Mouse (Mus musculus): ENCODE results near the gene Slc22a12. TPM values are rescaled to one million over a fixed set of nuclear protein-coding genes. Genes with fewer than 3 reads are reported as not detected.

The Slc22a12 gene
- polyA plus RNA-seq, 1 experiment from 2014 or later, result not detected

DNA sequence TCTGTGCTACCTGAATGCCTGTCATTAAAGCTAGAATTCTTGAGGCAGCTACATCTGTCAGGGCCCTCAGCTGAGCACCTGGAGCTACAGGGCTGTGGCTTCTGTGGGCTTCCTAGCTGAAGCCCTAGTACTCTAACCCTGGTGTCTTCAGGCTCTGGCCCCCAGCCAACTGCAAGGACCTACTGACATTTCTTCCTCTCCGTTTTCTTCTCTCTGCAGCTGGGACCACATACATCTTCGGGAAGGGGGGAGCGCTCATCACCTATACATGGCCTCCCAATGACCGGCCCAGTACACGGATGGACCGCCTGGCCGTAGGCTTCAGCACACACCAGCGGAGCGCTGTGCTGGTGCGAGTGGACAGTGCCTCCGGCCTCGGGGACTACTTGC, 38.2 kb downstream of the Slc22a12 start:
- DNase-seq (ENCODE audit: low spot score), result no peak
- H3K36me3 ChIP-seq (ENCODE audit: control insufficient read depth, insufficient read depth, low read length), result no peaks in the 10 kb centered on the region
- no peak for ATAC-seq (ENCODE audit: insufficient number of reproducible peaks, low FRiP score, low TSS enrichment, low read depth)
- H3K27ac ChIP-seq (replicated peaks; ENCODE audit: low read depth, low read length), result no peak overlapping the region
- no peaks in the 10 kb centered on the region for H3K9me3 ChIP-seq (ENCODE audit: control insufficient read depth, low read length)
- no peak overlapping the region for H3K9ac ChIP-seq (ENCODE audit: low read length)
- peaks cover 51% of the 10 kb centered on the region for H3K27me3 ChIP-seq (ENCODE audit: control insufficient read depth, insufficient read depth, low read length)
- 90% methylated on average over 12 of the region's 12 CpGs for WGBS
- no peak overlapping the region for H3K4me3 ChIP-seq (ENCODE audit: low read depth, low read length)
- no peak overlapping the region for H3K4me2 ChIP-seq (ENCODE audit: low read depth, severe bottlenecking)
- peaks cover 6% of the 10 kb centered on the region; the same call in 1 of the 2 replicates for H3K4me1 ChIP-seq (ENCODE audit: control insufficient read depth, insufficient read depth, low read length)

DNA sequence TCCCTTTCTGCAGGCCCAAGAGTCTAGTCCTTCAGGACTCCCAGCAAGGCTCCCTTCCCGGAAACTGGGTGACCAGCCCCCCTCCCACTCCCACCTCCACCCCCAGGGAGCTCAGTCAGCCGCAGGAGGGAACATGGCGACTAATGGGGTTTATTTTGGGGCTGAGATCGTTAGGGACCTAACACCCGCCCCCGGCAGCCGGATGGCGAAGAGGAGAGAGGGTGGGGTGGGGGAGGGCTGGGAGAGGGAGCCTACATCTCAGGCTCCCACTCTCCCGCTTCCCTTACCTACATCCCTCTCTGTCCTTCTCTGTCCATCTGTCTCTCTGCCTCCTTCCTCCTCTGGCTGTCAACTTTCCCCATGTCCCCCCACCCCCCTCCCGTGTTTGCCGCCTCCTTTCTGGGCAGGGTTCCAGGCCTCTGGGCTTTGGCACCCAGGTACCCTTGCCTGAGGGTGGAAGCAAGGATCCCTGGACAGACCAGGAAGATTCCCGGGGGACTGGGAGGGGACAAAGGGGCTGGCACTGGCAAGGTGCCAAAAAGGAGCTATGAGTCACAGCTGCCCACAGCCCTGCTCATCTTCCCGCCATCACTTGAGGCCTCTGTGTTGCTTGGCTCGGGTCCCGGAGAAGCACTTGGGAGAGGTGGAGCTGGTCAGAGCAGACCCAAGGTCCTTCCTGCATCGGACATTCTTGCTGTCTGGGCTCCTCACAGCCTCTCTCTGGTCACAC, 38.7 kb downstream of the Slc22a12 start:
- peaks cover 6% of the 10 kb centered on the region; the same call in 1 of the 2 replicates for H3K4me1 ChIP-seq (ENCODE audit: control insufficient read depth, insufficient read depth, low read length)
- no peaks in the 10 kb centered on the region for H3K36me3 ChIP-seq (ENCODE audit: control insufficient read depth, insufficient read depth, low read length)
- WGBS, result 35% methylated on average over 14 of the region's 16 CpGs
- no peaks in the 10 kb centered on the region for H3K9me3 ChIP-seq (ENCODE audit: control insufficient read depth, low read length)
- peaks cover 56% of the 10 kb centered on the region for H3K27me3 ChIP-seq (ENCODE audit: control insufficient read depth, insufficient read depth, low read length)
- no peak overlapping the region for H3K4me3 ChIP-seq (ENCODE audit: low read depth, low read length)
- H3K27ac ChIP-seq (replicated peaks; ENCODE audit: low read depth, low read length), result no peak overlapping the region
- no peak overlapping the region for H3K9ac ChIP-seq (ENCODE audit: low read length)
- DNase-seq (ENCODE audit: low spot score), result no peak
- no peak overlapping the region for H3K4me2 ChIP-seq (ENCODE audit: low read depth, severe bottlenecking)
- ATAC-seq (ENCODE audit: insufficient number of reproducible peaks, low FRiP score, low TSS enrichment, low read depth), result no peak

DNA sequence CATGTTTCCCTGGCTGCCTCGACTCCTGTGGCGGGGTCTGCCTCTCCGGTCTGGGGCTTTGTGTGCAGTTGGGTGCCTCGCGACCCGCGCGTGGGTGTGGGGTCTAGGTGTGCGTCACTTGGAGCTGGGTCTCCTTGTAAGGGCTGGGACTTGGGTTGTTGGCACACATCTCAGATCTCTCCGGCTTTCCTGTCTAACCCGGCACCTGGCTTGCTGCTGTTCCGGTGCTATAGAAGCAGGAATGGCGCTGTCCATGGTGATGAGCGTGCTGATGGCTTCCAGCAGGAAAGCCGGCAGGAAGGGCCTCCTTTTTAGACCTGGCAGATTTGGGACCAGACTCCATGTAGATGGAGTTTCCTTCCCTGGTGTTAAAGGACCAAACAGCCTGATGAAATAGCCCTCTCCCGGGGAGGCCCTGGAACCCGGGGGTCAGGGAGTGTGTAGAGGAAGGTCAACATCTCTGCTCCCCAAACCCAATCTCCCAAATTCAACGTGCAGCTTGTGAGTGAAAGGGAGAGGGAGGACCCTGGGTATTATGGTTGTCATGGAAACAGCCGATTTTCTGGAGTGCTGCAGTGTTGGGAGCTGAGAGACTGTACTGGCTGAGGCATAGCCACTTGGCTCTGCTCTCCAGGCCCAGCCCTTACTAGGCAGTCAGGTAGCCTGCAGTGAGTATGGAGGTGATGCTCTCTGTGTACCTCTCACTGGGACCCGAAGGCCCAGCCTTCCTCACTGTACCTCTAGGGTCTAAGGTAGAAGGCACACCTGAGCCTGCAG, 40.1 kb downstream of the Slc22a12 start:
- no peak overlapping the region for H3K27ac ChIP-seq (replicated peaks; ENCODE audit: low read depth, low read length)
- peak overlapping the region; percentile 21 for H3K4me3 ChIP-seq (ENCODE audit: low read depth, low read length)
- H3K36me3 ChIP-seq (ENCODE audit: control insufficient read depth, insufficient read depth, low read length), result no peaks in the 10 kb centered on the region
- H3K27me3 ChIP-seq (ENCODE audit: control insufficient read depth, insufficient read depth, low read length), result peaks cover 70% of the 10 kb centered on the region
- WGBS, result 4% methylated on average over 20 of the region's 20 CpGs
- H3K4me2 ChIP-seq (ENCODE audit: low read depth, severe bottlenecking), result peak overlapping the region; percentile 51
- ATAC-seq (ENCODE audit: insufficient number of reproducible peaks, low FRiP score, low TSS enrichment, low read depth), result no peak
- H3K4me1 ChIP-seq (ENCODE audit: control insufficient read depth, insufficient read depth, low read length), result peaks cover 12% of the 10 kb centered on the region; the same call in 1 of the 2 replicates
- no peak overlapping the region for H3K9ac ChIP-seq (ENCODE audit: low read length)
- DNase-seq (ENCODE audit: low spot score), result peak; percentile 91
- no peaks in the 10 kb centered on the region for H3K9me3 ChIP-seq (ENCODE audit: control insufficient read depth, low read length)

DNA sequence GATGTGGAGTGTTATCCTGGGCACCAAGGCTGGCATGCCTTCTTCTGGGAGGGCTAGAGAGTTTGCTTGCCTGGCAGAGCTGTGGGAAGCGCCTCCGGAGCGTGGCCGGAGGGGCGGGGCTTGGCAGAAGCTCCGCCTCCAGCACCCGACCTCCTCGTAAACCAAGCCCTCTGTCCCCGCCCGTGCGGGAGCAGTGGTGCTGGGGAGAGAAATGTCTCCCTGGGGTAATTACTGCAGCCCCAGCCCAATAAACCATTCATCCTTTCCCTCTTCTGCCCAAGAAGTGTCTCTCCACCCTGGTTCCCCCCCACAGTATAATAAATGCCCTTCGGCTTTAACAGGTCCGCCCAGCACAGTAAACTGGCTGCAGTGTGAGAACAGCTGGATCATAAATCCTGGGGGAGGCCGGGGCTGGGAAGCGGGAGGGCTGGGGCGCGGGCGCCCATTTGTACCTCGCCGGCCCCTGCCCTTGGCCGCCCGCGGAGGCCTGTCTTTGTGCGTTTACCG, 40.7 kb downstream of the Slc22a12 start:
- no peak overlapping the region for H3K9ac ChIP-seq (ENCODE audit: low read length)
- WGBS, result under 1% methylated on average over 25 of the region's 25 CpGs
- H3K27ac ChIP-seq (replicated peaks; ENCODE audit: low read depth, low read length), result no peak overlapping the region
- DNase-seq (ENCODE audit: low spot score) (peak; percentile 55), ATAC-seq (ENCODE audit: insufficient number of reproducible peaks, low FRiP score, low TSS enrichment, low read depth) (no peak)
- H3K36me3 ChIP-seq (ENCODE audit: control insufficient read depth, insufficient read depth, low read length), result no peaks in the 10 kb centered on the region
- H3K4me3 ChIP-seq (ENCODE audit: low read depth, low read length), result peak overlapping the region; percentile 21
- H3K9me3 ChIP-seq (ENCODE audit: control insufficient read depth, low read length), result no peaks in the 10 kb centered on the region
- H3K27me3 ChIP-seq (ENCODE audit: control insufficient read depth, insufficient read depth, low read length), result peaks cover 69% of the 10 kb centered on the region
- H3K4me2 ChIP-seq (ENCODE audit: low read depth, severe bottlenecking), result peak overlapping the region; percentile 51
- peaks cover 12% of the 10 kb centered on the region; the same call in 1 of the 2 replicates for H3K4me1 ChIP-seq (ENCODE audit: control insufficient read depth, insufficient read depth, low read length)

DNA sequence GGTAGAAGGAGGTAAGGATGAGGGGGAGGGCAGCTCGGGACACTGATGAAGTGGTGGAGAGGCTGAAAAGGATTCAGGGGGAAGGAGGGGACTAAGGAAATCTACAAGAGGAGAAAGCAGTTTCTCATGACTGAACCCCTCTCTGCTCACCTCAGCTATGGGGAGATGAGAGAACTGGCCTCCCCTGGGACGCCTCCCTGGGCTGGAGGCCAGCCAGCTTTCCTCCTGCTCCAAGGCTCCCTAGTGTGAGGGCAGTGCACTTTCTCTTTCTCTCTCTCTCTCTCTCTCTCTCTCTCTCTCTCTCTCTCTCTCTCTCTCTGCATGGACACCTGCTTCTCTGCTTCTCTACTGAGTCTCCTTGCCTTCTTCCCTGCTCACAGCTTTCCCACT, 42.2 kb downstream of the Slc22a12 start:
- peaks cover 12% of the 10 kb centered on the region; the same call in 1 of the 2 replicates for H3K4me1 ChIP-seq (ENCODE audit: control insufficient read depth, insufficient read depth, low read length)
- 30% methylated on average over 2 of the region's 2 CpGs for WGBS

DNA sequence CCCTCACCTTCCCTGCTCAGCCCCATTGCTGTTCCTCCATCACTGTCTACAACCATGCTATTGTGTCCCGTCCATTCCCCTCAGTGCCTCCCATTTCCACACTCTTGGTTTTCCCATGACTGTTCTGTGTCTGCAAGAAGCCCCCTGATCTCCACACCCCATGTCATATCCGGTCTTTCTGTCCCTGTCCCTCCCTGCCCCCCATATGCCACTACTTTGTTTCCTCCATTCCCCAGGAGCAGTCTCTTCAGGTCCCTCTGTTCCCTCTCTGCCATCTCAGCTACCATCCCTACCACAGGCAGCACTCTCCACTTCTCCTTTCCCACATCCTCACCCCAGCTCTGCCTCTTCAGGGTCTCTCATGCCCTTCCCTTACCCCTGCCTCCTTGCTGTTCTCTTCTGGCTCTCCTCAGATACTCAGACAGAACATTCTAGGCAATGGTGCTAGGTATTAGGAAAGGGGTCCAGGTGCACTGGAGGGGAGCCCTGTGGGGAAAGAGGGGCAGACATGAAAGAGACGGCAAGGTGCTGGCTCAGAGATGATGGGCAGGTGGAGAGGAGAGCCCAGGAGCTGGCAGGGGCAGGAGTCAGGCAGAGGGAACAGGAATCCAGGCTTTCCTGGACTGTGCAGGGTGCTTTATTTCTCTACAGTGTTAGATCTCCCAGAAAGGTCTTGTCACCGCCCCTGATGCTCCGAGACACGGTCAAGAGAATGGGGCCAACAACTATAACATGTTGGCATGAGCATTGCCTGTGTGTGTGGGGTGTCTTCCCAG, 42.8 kb downstream of the Slc22a12 start:
- Histone ChIP-seq H3K36me3 (ENCODE audit: control insufficient read depth, insufficient read depth, low read length) (no peaks in the 10 kb centered on the region), H3K4me3 (ENCODE audit: low read depth, low read length) (no peak overlapping the region), H3K27ac (replicated peaks; ENCODE audit: low read depth, low read length) (no peak overlapping the region), H3K27me3 (ENCODE audit: control insufficient read depth, insufficient read depth, low read length) (peaks cover 85% of the 10 kb centered on the region), H3K9ac (ENCODE audit: low read length) (no peak overlapping the region), H3K4me2 (ENCODE audit: low read depth, severe bottlenecking) (no peak overlapping the region), H3K9me3 (ENCODE audit: control insufficient read depth, low read length) (no peaks in the 10 kb centered on the region), H3K4me1 (ENCODE audit: control insufficient read depth, insufficient read depth, low read length) (peaks cover 12% of the 10 kb centered on the region; the same call in 1 of the 2 replicates)
- no peak for ATAC-seq (ENCODE audit: insufficient number of reproducible peaks, low FRiP score, low TSS enrichment, low read depth)
- DNase-seq (ENCODE audit: low spot score), result no peak
- 60% methylated on average over 6 of the region's 6 CpGs for WGBS

More for the DNA sequence above, 42.2 kb downstream of the Slc22a12 start:
- Histone ChIP-seq H3K9me3 (ENCODE audit: control insufficient read depth, low read length) (no peaks in the 10 kb centered on the region), H3K27ac (replicated peaks; ENCODE audit: low read depth, low read length) (no peak overlapping the region), H3K36me3 (ENCODE audit: control insufficient read depth, insufficient read depth, low read length) (no peaks in the 10 kb centered on the region), H3K9ac (ENCODE audit: low read length) (no peak overlapping the region), H3K27me3 (ENCODE audit: control insufficient read depth, insufficient read depth, low read length) (peaks cover 79% of the 10 kb centered on the region), H3K4me2 (ENCODE audit: low read depth, severe bottlenecking) (no peak overlapping the region), H3K4me3 (ENCODE audit: low read depth, low read length) (no peak overlapping the region)
- ATAC-seq (ENCODE audit: insufficient number of reproducible peaks, low FRiP score, low TSS enrichment, low read depth) (no peak), DNase-seq (ENCODE audit: low spot score) (no peak)

DNA sequence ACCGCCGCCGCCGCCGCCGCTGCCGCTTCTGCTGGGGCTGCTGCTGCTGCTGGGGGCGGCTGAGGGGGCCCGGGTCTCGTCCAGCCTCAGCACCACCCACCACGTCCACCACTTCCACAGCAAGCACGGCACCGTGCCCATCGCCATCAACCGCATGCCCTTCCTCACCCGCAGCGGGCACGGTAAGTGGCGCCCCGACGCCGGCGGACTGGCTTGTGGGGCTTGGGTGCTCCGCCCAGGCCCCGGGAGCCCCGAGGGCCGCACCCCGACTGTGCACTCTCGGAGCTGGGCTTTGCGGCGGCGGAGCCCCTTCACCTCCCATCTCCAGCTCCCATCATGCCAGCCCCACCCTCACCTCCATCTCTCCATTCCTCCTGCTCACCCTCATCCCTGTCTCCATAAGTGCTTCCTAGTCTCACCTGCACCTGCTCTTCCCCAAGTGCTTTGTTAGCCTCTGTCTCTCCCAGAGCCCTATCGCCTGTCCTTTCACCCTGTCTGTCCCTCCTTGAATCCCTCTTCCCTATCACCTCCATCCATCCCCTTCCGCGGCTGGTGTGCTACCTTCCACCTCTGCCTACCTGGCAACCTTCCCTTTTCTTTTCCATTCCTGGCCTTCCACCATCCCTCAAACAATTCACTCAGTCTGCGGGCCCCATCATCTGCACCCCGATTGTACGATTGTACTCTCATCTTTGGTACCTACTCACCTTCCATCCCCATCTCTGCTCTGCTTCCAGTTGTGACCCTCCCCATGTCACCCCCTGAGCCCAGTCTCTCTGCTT, 44.3 kb downstream of the Slc22a12 start:
- no peak overlapping the region for H3K27ac ChIP-seq (replicated peaks; ENCODE audit: low read depth, low read length)
- 4% methylated on average over 30 of the region's 38 CpGs for WGBS
- H3K27me3 ChIP-seq (ENCODE audit: control insufficient read depth, insufficient read depth, low read length), result peaks cover 90% of the 10 kb centered on the region
- H3K4me3 ChIP-seq (ENCODE audit: low read depth, low read length), result peak overlapping the region; percentile 44; the same call in 1 of the 2 replicates
- ATAC-seq (ENCODE audit: insufficient number of reproducible peaks, low FRiP score, low TSS enrichment, low read depth), result no peak
- no peak overlapping the region for H3K9ac ChIP-seq (ENCODE audit: low read length)
- peaks cover 12% of the 10 kb centered on the region; the same call in 1 of the 2 replicates for H3K4me1 ChIP-seq (ENCODE audit: control insufficient read depth, insufficient read depth, low read length)
- H3K4me2 ChIP-seq (ENCODE audit: low read depth, severe bottlenecking), result peak overlapping the region; percentile 79
- no peak for DNase-seq (ENCODE audit: low spot score)
- H3K36me3 ChIP-seq (ENCODE audit: control insufficient read depth, insufficient read depth, low read length), result no peaks in the 10 kb centered on the region
- H3K9me3 ChIP-seq (ENCODE audit: control insufficient read depth, low read length), result no peaks in the 10 kb centered on the region

Measured in limb, embryonic 11.5 days (tissue).